Mouse (Mus musculus) ES-Bruce4 (cell line): ENCODE results near the gene Ncf1.

Experiments used
- CTCF ChIP-seq: IDR thresholded peaks from one replicate; pipeline ENCODE4 v1.8.1; 2011; ENCODE audit warnings: low read depth, low read length
- EP300 ChIP-seq: IDR thresholded peaks from 2 replicates; pipeline ENCODE4 v1.6.1; 2011; ENCODE audit warnings: low read depth, low read length; ENCODE audit not compliant: insufficient read depth
- POLR2A ChIP-seq: IDR thresholded peaks from one replicate; pipeline ENCODE4 v1.8.1; 2011; ENCODE audit warnings: low read length; ENCODE audit not compliant: insufficient read depth

DNA sequence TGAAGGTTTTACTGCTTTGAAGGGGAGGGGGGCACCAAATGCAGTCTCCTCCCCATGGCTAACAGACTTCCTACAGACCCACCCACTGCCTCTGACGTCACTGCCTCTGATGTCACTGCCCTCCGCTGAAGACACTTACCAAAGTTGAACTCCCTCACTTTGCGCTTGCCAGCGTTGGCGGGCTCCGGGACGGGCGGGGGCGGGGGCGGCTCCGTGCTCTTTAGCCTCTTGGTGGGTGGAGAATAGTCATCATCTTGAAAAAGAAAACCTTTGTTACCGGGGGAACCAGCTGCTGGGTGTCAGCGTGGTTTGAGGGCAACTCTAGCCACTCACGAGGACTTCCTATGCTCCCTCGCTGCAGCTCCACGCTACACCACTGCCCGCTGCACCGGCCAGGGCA, 37.0 kb upstream of the Ncf1 start:
- TF ChIP-seq EP300, result no peak
- TF ChIP-seq CTCF, result no peak
- no peak for TF ChIP-seq POLR2A
